Mouse (Mus musculus): Measurements from ENCODE around the gene Nup43.

DNA sequence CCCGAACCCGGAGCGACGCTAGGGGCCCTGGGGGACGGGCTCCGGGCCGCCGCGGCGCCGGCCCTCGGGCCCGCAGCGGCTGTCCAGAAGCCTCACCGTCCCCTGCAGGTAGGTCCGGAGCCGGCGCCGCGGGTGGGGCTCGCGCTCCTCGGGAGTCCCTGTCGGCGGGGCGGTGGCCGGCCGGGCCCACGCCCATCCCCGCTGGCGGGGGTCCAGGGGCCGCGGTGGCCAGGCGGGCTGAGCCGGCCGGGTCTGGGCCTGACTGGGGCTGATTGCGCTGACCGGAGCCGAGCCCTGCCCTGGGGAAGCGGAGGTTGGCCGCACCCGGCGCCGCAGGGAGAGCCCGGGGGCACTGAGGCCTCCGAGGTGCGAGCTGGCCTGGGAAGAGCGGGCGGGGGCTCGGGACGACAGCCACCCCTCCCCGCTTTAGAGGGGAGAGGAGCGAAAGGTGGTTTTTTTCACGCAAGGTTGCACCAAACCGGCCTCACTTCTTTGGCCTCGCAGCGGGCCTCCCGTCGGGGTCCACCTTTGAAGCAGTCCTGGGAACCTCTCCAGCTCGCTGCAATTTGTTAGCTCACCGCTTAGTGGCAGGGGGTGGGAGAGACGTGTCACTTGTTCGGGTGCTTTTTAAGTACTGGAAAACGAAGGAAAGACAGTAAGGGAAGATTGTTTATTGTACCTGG, 14.2 kb downstream of the Nup43 start:
- TF ChIP-seq POLR2A (IDR thresholded peaks at IDR 0.05; ENCODE audit: control insufficient read depth, low read depth, low read length) (no peak; the same call in 1 of the 2 replicates), CTCF (IDR thresholded peaks at IDR 0.05; ENCODE audit: control insufficient read depth, insufficient read depth, insufficient replicate concordance, low read depth, low read length) (no peak)
